Mouse (Mus musculus): Measurements from ENCODE around the gene Rimklb. TPM values are rescaled to one million over a fixed set of nuclear protein-coding genes. Genes with fewer than 3 reads are reported as not detected.
A peak's percentile ranks its signal among the peaks of the same experiment; 100 is the strongest.
"Not testable (repeated sequence)": the region's sequence is repeated elsewhere in the genome, so short reads cannot be mapped to it uniquely, and the experiment has no call there.

Gene Rimklb
- total RNA-seq, 2 experiments from 2014 or later = 58.1 to 58.7 TPM

- peak in 1 of 2 experiments; percentile 52 for DNase-seq (ENCODE audit: low spot score in 2 of 2)
Observed at GRCm38 (mm10) chr6:122496501-122496900, 2.1 kb downstream of the Rimklb start.

- DNase-seq (ENCODE audit: low spot score in 2 of 2) = peak in 1 of 2 experiments; percentile 21
Observed at GRCm38 (mm10) chr6:122495082-122495881, 3.3 kb downstream of the Rimklb start.

GRCm38 (mm10) chr6:122493799-122494472, 4.6 kb downstream of the Rimklb start:
- no peak for DNase-seq (ENCODE audit: low spot score in 2 of 2)

- no peak for DNase-seq (ENCODE audit: low spot score in 2 of 2)
Observed at GRCm38 (mm10) chr6:122492479-122492878, 6.1 kb downstream of the Rimklb start.

- peak; percentile 11 to 39 for DNase-seq (ENCODE audit: low spot score in 2 of 2)
Observed at GRCm38 (mm10) chr6:122491557-122491956, 7.0 kb downstream of the Rimklb start.

GRCm38 (mm10) chr6:122490929-122491512, 7.5 kb downstream of the Rimklb start:
- no peak for DNase-seq (ENCODE audit: low spot score in 2 of 2)

- peak in 1 of 2 experiments; percentile 43 for DNase-seq (ENCODE audit: low spot score in 2 of 2)
Observed at GRCm38 (mm10) chr6:122486297-122487117, 12.1 kb downstream of the Rimklb start.

- peak in 1 of 2 experiments; percentile 26 for DNase-seq (ENCODE audit: low spot score in 2 of 2)
Observed at GRCm38 (mm10) chr6:122485401-122486296, 12.9 kb downstream of the Rimklb start.

GRCm38 (mm10) chr6:122478062-122478461, 20.5 kb downstream of the Rimklb start:
- no peak for DNase-seq (ENCODE audit: low spot score in 2 of 2)

- not testable (repeated sequence) for DNase-seq (ENCODE audit: low spot score in 2 of 2)
Observed at GRCm38 (mm10) chr6:122471461-122471860, 27.1 kb downstream of the Rimklb start.

GRCm38 (mm10) chr6:122470240-122470639, 28.3 kb downstream of the Rimklb start:
- DNase-seq (ENCODE audit: low spot score in 2 of 2) = no peak

GRCm38 (mm10) chr6:122469030-122469640, 29.4 kb downstream of the Rimklb start:
- no peak for DNase-seq (ENCODE audit: low spot score in 2 of 2)

- DNase-seq (ENCODE audit: low spot score in 2 of 2) = no peak
Observed at GRCm38 (mm10) chr6:122466092-122466713, 32.4 kb downstream of the Rimklb start.

GRCm38 (mm10) chr6:122458946-122459693, 39.4 kb downstream of the Rimklb start:
- DNase-seq (ENCODE audit: low spot score in 2 of 2) = no peak

- DNase-seq (ENCODE audit: low spot score in 2 of 2) = no peak
Observed at GRCm38 (mm10) chr6:122447848-122448247, 50.7 kb downstream of the Rimklb start.

GRCm38 (mm10) chr6:122445215-122445614, 53.3 kb downstream of the Rimklb start:
- DNase-seq (ENCODE audit: low spot score in 2 of 2) = no peak

GRCm38 (mm10) chr6:122440632-122441226, 57.8 kb downstream of the Rimklb start:
- no peak for DNase-seq (ENCODE audit: low spot score in 2 of 2)

- no peak for DNase-seq (ENCODE audit: low spot score in 2 of 2)
Observed at GRCm38 (mm10) chr6:122439249-122439648, 59.3 kb downstream of the Rimklb start.

All from layer of hippocampus, adult 18-20 months (tissue).